Mouse (Mus musculus): ENCODE measurements around the gene Klhl3.

DNA sequence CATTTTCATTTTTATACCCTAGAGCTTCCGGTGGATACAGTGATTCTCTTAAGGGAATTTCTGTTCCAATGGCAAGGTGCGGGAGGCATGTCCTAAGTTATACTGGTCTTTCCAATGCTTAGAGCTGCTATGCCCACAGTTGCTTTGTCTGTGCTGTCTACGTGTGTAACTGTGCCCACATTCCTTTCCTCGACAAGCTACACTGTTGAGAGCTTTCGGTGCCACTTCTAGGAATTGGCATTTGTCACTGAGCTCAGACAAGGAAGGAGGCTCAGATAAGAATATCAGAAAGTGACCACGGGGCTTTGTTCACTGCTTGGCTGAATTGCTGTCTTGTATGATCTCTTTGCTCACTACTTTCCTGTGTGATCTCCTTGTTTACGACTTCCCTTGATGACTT, 67.2 kb downstream of the Klhl3 start:
- TF ChIP-seq CTCF (IDR thresholded peaks at IDR 0.05; ENCODE audit: control insufficient read depth, insufficient read depth, insufficient replicate concordance, low read depth, low read length) (no peak), POLR2A (IDR thresholded peaks at IDR 0.05; ENCODE audit: control insufficient read depth, low read depth, low read length) (no peak)
